Mouse (Mus musculus) spleen, adult 12 weeks (tissue): Measurements from ENCODE around the gene Crb1.
"Not testable (repeated sequence)": the region's sequence is repeated elsewhere in the genome, so short reads cannot be mapped to it uniquely, and the experiment has no call there.

Experiments used
- DNase-seq: peaks from one replicate; pipeline ENCODE4 v3.0.0; 2022; ENCODE audit warnings: low spot score

Crb1 gene

DNA sequence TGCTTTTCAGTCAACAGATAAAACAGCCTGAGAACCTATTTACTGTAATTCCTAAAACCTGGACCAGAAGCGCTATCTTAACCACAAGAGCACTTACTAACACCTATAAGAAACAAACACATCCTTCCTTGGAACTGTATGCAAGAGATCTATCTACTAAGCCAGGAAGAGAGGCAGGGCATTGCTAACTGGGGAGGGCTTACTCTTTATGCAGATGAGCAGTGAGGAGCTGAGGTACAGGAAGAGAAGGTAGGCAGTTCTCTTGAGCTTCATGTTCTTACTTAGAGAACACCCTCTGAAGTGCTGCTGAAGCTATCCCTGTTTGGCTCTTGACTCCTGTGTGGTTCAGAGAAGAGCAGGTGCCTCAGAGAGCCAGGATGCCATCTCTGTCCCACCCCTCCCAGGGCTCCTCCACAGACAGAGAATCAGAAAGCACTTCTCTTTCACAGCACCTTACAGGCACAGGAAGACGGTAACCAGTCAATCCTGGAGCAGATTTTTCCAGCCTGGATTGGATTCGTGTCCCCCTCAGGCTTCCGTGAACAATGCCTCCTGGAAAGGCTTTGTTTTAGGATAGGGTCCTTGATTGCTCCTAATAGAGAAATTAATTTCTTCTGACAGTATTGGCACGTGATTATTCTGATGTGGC is at the start of gene Crb1:
Crb1 (minus strand) TSS at position 463 of the 649 bp plus-strand sequence.
- no peak for DNase-seq

DNA sequence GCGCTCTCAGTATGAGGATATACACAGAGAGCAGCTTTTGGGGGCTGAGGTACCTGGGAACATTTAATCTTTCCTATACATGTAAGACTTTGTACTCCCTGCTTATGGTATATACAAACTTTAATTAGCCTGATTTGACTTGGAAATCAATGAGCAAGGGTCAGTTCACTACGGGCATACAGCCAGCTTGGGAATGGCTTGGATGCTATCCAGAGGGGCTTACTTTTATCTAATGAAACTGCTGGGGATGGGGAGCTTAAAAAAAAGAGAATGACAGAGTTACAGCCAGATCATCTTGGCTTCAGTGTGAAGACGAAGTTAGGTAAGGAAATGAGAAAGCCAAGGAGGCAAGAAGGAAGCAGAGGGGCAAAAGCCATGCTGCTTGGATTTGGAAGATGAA is 48.1 kb upstream of the Crb1 start:
- no peak for DNase-seq

DNA sequence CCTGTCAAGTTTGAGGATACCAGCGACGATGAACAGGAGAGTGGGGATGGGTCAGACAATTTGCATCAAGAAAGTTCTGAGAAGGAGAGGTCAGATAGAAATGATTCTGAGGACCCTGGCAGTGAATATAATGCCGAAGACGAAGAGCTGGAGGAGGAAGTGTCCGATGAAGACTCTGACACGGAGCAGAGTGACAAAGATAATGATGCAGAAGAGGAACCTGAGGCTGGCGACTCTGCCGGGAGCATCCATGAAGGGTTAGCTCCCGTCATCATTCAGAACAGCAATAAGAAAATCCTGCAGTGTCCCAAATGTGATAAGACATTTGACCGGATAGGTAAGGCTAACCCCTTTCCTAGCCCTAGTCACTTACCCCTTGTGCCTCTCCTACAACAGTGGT is 47.0 kb upstream of the Crb1 start:
- no peak for DNase-seq

DNA sequence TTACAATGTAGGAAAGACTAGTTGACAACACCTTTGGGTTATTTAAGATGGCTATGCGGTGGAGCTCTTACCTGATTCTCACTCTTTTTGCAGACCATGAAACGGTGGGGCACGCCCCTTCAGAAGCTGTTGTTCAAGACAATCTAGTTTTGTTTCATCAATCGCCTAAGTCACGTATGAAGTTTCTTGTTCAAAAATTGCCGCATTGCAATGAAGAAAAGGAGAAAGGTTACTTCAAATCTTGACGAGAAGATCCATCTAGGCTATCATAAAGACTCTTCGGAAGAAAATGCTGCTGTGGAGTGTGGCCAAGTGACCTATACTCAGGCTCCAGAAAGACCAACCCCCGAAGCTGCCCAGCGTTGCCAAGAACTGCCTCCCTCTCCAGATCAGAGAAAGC is 46.0 kb upstream of the Crb1 start:
- no peak for DNase-seq

- DNase-seq = peak; percentile 87
Measured at GRCm38 (mm10) chr1:139421875-139422791, 45.2 kb upstream of the Crb1 start, which contains the start of gene Zbtb41. Gene Zbtb41, plus strand, starts transcription at chr1:139422288.

DNA sequence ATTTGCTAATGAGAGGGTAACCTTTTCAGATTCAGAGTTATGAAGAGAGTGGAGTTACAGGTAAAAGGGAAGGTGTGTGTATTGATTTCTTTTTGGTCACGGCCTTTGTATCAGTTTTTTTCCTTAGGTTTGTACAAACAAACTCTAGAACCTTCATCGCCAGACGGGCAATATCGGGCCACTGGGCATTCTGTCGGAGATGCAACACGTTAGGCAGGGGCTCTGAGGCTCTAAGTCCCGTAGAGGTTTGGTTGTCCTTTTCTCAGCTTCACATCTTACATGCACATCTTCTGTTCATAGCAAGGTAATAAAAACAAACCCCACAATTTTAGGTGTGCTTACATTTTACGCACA is 44.6 kb upstream of the Crb1 start:
- DNase-seq = no peak

DNA sequence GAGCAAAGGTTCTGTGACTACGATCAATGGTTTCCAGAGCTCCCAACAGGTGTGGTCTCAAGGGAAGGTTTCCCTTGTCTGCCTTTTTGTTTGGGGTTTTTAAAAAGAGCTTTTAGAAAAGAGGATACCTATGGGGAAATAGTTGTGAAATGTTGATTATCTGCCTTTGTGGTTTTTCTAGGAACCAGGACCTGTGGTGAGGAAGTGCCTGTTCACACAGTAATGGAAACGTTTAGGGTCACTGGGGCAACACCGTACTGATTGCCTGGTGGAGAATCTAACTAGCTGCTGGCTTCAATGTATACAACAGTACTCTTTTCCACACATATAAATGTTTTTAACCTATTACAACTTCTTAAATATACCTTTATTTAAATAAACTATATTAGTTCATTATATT is 36.6 kb upstream of the Crb1 start:
- no peak for DNase-seq

GRCm38 (mm10) chr1:139412365-139412764 is 35.5 kb upstream of the Crb1 start:
- DNase-seq = not testable (repeated sequence)

DNA sequence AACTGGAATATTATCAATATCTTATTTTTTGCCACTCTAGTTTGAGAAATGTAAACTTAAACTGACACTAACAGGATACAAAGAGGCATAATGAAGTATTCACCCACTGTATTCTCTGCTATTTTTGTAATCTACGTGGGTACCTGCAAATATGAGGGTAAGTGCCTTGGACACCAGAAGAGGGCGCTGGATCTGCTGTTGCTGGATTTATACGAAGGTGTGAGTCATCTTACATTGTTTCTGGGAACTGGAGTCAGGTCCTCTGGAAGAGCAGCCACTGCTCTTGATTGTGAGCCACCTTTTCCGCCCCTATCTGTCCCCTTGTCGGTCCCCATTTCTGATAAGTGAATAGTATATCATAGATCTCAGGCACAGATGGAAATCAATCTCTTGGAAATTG is 30.8 kb upstream of the Crb1 start:
- no peak for DNase-seq

DNA sequence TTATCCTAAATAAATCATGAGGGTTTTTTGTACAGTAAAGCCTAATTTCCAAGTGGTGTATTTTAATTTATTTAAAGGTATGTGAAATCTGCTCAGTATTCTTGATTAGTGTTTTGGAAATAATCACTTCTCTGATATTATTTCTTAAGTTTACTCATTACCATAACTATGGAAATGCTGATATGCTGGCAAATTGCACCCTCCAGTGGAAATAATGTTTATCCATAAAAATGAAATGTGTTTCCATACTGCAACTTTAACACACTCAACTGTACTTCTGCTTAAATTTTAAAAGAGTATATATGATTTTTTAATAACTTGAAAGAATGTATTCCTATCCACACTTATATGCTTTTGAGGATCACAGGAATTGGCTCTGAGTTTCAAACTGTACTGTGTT is 28.9 kb upstream of the Crb1 start:
- DNase-seq = no peak

DNA sequence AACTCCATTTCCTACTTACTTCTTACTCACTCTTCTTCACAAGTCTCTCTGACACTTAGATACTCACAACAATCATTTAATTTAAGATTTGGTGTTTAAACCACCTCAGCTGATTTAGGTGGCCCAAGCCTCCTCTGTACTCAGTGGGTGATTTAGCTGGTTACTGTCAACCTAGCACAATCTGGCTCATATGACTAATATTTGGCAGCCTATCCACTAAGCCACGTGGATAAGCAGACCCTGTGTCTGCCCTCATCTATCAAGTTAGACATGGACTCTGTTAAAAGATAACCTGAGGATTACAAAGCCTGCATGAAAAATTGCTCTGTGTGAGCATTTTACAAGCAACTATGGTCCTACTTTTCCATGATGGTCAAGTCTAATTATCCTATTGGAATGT is 19.7 kb upstream of the Crb1 start:
- no peak for DNase-seq

GRCm38 (mm10) chr1:139391747-139392146 is 14.8 kb upstream of the Crb1 start:
- no peak for DNase-seq

DNA sequence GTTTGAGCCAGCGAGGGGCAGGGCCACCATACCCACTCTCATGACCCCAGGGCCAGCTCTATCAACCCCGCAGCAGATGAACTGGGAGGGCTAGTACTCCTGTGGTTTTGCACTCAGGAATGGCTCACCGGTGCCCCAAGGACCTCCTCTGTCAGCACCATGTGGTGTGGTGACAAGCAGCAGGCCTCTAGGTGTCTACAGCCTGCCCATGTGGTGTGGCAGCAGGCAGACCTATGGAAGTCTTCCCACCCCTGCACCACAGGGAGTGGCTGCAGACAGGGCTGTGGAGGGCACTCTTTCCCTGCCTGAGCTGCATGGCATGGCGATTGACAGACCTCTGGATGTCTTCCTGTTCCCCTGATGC is 2.7 kb upstream of the Crb1 start:
- no peak for DNase-seq

DNA sequence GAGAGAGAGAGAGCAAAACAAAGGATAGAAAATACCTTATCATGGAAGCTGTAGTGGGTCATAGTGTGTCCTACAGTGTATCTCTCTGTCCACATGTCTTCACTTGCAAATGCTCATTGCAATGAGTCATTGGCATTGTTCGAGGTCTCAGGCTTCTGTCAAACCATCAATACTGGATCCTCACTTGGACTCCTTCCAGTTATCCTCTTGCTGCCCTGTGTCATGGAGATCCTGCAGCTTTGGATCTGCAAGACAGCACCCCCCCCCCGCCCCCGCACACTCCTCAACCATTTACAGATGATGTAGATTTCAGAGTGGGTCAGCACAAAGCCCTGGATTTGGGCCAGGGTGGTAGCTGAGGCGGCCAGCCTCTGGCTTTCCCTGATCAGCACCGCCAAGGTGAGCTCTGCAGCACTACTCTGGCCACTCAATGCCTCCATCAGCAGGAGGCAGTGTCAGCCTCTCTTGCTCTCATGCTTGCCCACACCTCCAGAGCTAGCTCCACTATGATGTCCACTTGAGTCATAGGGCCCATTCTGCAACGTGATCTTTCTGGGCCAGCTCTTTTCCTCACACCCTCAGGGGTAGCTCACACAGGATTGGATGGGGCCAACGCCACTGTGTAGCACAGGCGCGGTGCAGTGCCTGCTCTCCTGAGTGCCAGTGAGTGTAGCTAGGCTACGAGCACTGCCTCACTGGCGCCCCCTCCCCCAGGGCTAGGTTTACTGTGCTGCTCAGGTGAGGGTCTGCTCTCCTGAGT is 2.1 kb upstream of the Crb1 start:
- no peak for DNase-seq

- no peak for DNase-seq
Measured at GRCm38 (mm10) chr1:139375900-139376299, 1.0 kb downstream of the Crb1 start.

DNA sequence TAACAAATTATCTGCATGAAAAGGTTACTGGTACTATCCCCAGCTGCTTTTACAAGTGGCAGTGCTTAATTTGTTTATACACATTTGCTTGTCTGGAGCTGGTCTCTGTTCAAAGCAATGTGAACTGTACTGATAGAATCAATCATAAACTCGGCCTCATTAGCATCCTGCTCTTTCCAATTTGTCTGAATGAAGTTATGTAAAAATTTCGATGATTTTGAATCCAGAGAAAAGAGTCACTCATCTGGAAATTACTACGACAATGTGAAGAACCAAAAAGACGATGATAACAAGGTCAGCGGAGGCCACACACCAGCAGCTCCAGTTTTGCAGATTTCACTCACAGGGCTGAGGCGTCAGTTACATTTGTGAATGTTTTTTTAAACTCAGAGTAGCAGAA is 5.6 kb downstream of the Crb1 start:
- no peak for DNase-seq

DNA sequence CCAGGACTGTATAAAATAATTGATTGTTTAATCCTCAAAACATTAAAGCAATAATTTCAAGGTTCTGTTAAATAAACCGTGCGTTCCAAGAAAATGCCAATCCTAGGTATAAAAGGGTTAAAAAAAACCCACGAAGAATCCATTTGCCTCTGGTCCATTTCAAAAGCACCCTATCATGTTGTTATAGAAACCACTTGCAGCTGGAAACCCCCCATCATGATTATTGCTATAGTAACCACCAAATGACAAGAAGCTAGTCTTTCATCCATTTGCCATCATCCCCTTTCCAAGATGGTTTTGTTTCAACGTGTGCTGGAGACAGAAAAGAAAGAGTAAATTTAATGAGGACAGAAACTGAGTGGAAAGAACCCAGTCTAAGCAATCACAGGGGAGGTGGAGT is 28.3 kb downstream of the Crb1 start:
- DNase-seq = no peak

- DNase-seq = no peak
Measured at GRCm38 (mm10) chr1:139346602-139347371, 30.1 kb downstream of the Crb1 start.

- DNase-seq = no peak
Measured at GRCm38 (mm10) chr1:139346030-139346601, 30.8 kb downstream of the Crb1 start.

- no peak for DNase-seq
Measured at GRCm38 (mm10) chr1:139340178-139340859, 36.6 kb downstream of the Crb1 start.

GRCm38 (mm10) chr1:139336997-139337396 is 39.9 kb downstream of the Crb1 start:
- DNase-seq = no peak
